Mouse (Mus musculus): ENCODE data around the gene Arg1.
A peak's percentile ranks its signal among the peaks of the same experiment; 100 is the strongest.

Arg1 gene

DNA sequence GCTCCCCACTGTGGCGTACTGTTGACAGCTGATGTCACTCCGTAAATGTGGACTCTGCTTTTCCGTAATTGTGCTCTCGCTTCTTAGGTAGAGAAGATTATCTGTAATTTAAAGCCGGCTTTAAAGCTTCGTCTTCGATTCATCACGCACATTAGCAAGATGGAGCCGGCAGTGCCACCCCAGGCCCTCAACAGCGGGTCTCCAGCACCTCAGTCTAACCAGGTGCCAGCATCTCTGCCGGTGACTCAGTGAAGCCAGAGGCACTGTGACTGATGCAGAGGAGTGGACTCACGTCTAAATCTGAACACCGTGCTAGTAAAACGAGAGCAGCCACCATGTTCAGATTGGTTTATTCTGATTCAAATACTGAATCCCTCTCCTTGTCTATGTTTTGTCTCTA is 14.7 kb downstream of the Arg1 start:
- no peak for DNase-seq (ENCODE audit: low read depth, low spot score)

DNA sequence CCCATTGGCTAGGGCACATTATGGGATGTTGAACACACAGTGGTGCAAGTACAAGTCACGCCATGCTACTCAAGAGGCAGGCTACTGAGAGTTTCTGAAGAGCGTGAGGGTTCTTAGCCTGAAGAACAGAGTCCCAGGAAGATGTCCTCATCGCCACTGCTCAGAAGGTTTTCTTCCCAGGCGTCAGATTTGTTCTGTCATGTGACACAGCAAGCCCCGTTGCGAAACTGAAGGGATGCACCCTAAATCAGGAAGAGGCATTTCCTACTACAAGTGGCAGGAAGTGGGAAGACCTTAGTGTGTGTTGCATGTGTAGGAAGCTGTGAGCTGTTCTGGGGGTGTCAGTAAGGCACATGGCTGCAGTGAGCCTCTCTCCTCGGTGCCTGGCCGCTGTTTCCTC is 16.1 kb downstream of the Arg1 start:
- no peak for DNase-seq (ENCODE audit: low read depth, low spot score)

DNA sequence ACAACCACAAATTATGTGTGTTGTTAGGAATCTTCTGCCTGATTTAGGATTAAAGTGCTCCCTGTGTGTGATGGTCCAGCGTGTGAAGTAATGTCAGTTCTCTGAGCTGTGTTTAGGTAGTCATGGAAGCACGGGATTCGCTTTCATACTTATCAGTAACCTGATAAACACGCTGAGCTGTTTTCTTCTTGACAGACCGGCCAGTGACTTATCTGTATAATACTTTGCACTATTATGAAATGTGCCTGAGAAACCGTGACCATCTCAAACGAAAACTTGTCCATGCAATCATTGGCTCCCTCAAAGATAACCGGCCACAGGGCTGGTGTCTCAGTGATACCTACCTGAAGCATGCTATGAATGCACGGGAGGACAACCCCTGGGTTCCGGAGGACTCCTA is 21.7 kb downstream of the Arg1 start:
- DNase-seq (ENCODE audit: low read depth, low spot score) = no peak

DNA sequence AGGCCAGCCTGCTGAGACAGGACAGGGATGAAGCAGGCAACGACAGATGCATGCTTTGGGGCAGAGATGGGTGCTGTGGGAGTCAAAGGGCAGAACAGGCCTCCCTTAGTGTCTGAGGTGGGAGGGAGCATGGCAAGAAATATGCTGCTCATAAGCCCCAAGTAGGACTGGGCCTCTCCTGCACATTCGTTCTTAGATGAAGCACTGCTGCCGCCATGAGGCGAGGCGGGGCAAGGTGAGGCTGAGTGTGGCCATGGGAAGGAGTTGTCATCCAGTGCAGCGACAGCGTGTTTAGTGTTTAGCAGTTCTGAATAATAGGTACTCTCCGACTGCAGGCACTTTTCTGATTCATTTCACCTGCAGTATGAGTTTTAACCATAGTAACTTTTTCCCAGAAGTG is 31.4 kb downstream of the Arg1 start:
- DNase-seq (ENCODE audit: low read depth, low spot score) = no peak

DNA sequence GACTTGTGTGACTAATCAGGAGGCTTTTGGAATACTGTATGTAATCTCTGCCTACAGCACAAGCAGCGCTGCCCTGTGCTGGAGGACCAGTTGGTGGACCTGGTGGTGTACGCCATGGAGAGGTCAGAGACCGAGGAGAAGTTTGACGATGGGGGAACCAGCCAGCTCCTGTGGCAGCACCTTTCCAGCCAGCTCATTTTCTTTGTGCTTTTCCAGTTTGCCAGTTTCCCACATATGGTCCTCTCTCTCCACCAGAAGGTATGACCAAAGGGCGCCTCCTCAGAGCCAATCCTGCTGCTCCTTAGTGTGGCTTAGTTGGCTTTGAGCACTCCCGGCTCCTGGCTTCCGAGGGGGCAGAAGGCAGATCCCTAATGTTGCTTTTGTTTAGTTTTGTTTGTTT is 38.9 kb downstream of the Arg1 start:
- no peak for DNase-seq (ENCODE audit: low read depth, low spot score)

DNA sequence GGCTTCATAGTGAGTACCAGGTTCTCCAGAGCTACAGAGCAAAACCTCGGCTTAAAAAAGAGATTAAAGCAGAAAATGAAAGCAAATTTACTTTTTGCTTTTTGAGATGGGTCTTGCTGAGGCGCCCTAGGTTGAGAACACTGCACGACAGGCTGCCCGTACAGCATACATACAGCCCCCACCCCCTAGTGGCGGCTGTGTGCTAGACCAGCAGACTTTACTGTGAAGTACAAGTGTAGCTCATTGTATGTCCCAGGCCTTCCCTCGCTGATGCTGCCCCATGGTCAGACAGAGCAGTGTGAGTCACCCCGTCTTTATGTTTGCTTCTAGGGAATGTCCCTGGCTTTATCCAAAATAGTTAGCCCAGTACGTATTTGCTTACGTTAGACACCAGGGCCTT is 41.3 kb downstream of the Arg1 start:
- DNase-seq (ENCODE audit: low read depth, low spot score) = no peak

DNA sequence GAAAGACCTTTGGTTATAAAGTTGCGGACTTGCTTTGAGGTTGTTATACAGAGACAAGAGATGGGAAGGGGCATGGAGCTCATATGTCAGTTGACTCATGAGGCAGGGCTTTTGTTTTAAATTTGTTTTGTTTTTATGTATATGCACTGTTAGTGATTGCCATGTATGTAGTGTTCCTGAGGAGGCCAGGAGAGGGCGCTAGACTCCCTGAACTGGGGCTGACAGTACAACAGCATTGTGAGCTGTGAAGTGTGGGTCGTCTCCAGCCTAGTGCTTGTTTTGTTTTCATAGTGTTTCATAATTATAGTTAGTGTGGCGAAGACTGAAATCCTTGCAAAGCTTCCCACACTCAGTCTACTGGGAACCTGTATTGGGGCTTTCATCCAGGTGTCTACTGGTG is 53.7 kb downstream of the Arg1 start:
- no peak for DNase-seq (ENCODE audit: low read depth, low spot score)

DNA sequence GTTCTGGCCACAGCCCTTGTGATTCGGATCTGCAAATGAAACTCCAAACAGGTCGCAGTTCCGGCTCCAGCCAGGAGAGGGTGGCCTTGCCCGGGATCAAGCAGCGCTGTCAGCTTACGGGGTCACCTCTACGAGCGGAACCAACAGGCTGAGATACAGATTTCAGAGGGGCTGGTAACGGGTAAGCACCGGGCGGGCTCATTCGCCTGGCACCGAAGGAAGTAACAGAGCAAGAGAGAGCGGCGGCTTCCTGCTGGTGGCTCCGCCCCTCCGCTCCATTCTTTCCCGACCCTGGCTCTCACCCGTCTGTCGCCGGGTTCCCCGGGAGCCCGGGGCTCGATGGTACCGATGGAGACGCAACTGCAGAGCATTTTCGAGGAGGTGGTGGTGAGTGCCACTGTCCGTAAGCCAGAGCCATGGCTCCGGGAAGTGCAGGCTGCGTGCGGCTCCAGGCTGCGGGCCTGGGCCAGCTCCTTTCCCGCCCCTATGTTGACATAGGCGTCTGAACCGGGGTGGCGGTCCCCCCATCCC is 57.5 kb downstream of the Arg1 start, which contains the start of gene Med23:
Gene Med23, plus strand, starts transcription at position 227 of the 531 bp plus-strand sequence.
- peak; percentile 97 for DNase-seq (ENCODE audit: low read depth, low spot score)
